Mouse (Mus musculus): Measurements from ENCODE around the gene Igf1r. TPM values are rescaled to one million over a fixed set of nuclear protein-coding genes. Genes with fewer than 3 reads are reported as not detected.

Igf1r gene
- total RNA-seq, 2 experiments from 2014 or later: 29.4 to 31.0 TPM

DNA sequence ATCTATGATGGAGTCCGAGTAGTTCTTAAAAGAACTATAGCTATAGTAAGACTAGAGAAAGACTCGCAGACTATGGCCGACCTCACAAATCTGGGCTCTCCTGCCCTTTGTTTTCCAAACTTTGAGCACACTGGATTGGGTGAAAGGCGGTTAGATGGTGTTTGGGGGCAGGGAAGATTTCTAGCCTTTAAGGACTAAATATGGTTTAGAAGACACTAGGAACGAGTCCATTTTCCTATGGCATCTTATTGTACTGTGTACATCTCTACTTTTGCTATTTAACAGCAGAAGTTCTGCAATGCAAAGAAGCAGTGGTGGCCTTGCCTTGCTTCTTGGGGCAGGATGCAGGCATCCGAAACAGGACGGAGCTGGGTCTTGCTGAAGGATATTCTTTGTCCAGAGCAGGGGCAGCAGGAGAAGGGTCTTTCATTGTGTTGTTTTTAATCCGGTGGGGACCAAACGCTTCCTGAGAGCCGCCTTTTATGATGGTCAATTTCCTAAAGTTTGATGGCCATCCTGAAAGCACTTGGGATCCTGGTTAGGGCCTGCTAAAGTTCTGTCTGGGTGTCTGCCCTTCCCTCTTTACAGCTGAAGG is 2.1 kb downstream of the Igf1r start:
- DNase-seq: no peak
- intact Hi-C loops (cut with DNase I): loop anchor here (5.0 to 10.0 kb wide), 3 partner anchors 118 to 348 kb away; no protein-coding TSS in a partner anchor

DNA sequence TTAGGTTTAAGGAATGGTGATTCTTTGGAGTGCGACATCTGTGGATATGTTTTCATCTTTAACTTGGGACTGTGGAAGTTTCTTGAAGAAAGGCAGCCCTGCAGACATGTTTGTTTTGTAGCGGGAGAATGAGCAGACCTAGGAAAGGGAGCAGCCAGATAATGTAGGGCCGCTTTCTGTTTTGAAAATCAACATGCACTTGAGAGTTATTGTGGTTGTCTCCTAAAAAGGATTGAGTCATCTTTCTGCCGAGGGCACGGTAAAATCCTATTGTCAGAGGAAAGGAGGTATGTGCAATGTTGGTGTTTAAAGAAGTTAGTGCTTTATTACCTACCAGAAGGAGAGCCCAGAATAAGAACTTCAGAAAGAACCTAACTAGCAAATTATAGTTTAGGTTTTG is 2.6 kb downstream of the Igf1r start:
- no peak for DNase-seq
- intact Hi-C loops (cut with DNase I): loop anchor here (10.0 kb wide), 1 partner anchor 280 kb away; no protein-coding TSS in a partner anchor

DNA sequence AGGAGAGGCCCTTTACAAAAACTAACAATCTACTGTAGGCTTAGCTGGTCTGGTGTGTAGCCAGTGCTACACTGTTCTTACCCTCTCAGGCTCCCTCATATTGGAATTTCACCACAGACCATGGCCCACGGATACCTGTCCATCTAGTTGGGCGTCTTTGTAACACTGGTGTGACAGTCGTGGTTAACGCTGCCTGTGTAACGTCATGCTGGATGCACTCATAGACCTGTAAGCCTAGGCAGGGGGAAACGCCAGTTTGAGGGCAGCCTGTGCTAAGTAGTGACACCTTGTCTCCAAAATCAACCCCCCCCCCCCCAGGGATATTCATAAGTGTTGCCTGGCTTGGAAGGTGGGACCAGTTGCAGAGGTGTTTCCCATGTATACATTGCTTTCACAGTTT is 4.7 kb downstream of the Igf1r start:
- DNase-seq: no peak
- intact Hi-C loops (cut with DNase I): loop anchor here (10.0 kb wide), 1 partner anchor 283 kb away; no protein-coding TSS in a partner anchor

DNA sequence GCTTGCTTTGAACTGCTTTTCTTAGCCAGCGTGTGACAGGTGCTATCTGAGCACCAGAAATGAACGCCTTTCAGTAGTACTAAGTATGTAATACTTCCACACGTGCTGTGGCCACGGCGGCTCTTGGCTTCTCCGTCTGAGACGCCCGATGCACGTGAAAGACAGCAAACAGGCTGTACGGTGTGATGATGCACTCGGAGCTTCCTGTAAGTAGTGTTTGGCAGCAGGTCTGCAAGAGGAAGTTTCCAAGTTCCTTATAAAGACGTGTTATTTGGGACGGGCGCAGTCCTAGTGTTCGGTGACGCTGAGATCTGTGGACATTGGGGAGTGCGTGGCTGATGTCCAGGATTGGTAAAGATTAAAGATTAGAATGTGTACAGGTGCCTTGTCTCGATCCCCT is 5.4 kb downstream of the Igf1r start:
- DNase-seq: peak in 1 of 2 experiments; percentile 44
- intact Hi-C loops (cut with DNase I): loop anchor here (10.0 kb wide), 1 partner anchor 283 kb away; no protein-coding TSS in a partner anchor

DNA sequence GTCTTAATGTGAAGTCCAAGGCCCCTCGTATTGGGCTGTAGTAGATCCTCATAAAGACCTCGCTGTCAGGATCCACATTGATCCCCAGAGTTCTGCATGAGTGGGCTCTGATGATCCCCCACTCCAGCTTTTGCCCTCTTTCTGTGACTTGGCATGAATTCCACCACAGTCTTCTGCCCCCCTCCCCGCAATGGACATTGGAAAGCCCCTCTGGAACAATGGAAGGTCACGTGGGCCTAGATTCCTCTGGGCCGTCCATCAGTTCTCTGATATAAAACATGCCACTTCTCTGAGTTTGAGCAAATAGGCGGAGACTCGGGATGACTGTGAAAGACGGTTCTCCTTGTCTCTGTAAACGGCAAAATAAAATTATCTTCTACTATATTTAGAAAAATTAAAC is 8.1 kb downstream of the Igf1r start:
- DNase-seq: no peak
- intact Hi-C loops (cut with DNase I): loop anchor here (1.0 to 5.0 kb wide), 2 partner anchors 172 to 397 kb away; no protein-coding TSS in a partner anchor

DNA sequence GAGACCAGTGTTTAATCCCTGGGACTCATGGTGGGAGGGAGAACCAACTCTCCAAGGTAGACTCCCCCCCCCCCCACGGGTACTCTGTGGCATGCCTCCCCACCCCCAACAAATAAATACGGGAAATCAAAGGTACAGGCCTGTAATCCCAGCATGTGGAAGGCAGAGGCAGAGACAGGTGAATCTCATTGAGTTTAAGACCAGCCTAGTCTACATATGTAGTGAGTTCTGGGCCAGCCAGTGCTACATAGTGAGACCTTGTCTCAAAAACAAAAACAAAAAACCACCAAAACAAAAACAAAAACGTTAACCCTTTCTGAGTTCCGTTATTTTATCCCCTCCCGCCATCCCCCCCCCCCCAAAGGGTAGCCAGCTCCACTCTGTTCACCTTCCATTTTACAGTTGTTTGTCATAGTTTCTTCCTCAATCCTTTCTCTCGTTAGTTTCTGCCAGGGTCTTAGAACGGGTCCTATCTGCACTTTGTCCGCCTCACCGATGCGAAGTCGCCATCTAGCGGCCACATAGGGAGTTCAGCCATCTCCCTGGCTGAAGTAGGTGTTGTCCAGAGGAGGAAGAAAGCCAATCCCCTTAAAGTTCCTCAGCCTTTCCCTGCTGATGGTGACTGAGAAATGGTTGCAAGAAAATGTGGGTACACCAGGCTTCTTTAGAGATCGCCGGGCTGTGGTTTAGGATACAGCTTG is 9.1 kb downstream of the Igf1r start:
- intact Hi-C loops (cut with DNase I): loop anchor here (1.0 to 5.0 kb wide), 3 partner anchors 158 to 396 kb away; no protein-coding TSS in a partner anchor
- DNase-seq: peak; percentile 90 to 91

DNA sequence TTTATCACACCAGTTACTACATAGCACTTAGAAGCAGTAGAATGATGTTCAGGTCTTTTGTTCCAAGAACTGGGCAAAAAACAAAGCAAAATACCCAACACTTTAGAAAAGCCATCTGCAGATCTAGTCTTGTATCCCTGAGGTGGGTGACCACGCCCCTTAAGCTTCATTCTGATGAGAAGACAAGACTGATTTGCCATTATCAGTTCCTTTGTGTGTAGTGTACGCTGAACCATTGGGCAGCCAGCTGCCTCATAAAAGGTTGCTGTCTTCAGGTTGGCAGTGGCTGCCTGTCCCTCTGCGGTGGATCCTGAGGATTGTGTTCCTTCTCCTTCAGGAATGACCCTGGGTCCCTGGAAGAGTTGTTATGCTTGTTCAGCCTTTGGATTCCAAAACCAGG is 11.1 kb downstream of the Igf1r start:
- no peak for DNase-seq
- intact Hi-C loops (cut with DNase I): loop anchor here (5.0 kb wide), 1 partner anchor 394 kb away; no protein-coding TSS in a partner anchor

DNA sequence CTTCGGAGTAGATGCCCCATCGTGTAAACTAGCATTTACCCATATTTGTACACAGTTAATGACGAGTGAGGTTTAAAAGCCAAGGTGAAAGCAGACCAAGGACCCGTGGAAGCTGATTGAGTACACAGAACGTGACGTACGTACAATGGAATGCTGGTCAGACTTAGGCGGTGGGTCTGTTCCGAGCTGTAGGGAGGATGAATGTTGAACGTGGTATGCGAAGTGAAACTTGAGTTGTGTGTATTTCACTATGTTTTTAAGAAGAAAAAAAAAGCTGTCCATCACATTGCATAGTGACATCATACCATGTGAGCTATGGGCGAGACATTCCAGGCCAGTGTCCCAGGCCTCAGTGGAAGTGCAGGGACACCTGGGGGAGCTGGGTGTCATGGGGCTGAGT is 15.8 kb downstream of the Igf1r start:
- DNase-seq: no peak
- intact Hi-C loops (cut with DNase I): no loop called here

DNA sequence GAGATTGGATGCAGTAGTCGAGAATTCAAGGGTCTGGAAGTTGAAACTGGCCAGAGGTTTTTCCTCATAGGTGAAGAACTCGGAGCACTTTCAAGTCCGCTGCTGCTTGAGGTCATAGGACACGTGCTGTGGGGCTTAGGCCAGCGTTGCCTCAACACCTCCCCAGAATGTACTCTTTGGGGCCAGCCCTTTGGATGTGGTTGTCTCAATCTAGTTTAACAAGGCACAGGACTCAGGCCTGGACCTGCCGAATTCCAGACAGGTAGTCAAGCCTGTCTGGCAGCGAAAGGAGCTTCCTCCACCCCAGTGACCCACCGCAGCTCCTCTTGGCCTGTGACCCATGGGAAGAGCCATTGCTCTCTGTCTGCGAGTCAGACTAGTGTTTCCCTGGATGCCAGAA is 16.4 kb downstream of the Igf1r start:
- intact Hi-C loops (cut with DNase I): no loop called here
- no peak for DNase-seq

DNA sequence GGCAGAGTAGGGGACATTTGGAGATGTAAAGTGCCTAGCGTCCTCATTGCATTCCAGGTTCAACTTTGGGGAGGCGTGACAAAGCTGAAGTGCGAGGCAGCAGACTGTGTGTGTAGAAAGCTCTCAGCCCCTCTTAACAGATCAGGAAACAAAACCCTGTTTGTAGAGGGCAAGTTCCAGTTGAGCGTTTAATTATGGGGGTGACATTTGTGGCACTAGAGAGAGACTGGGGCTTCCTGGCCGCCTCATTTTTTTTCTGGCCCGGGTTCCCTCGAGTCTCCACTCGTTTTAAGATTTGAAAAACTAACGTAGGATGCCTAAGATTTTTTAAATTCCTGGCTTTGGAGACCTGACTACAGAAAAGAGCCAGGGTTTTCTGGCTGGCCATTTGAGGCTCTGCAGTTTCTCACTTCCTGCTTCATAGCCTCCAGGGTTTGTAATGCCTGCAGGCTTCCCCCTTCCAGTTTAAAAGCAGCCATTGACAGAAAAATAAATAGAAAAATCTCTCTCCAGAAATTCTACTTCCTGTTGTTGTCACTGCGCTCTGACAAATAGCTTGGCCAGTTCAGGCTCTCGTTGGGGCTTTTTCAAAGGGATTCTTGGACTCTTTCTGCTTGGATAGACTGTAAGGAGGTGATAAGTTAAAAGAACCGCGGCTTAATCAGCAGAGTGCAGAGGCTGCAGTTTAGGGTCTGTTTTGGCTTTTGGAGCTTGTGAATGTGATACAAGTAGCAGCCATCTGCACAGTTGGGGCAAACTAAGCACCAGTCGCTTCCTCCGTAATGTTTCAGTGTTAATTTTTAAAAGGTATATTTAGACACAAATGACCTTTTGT is 20.8 kb downstream of the Igf1r start:
- intact Hi-C loops (cut with DNase I): no loop called here
- DNase-seq: peak; percentile 55 to 64

DNA sequence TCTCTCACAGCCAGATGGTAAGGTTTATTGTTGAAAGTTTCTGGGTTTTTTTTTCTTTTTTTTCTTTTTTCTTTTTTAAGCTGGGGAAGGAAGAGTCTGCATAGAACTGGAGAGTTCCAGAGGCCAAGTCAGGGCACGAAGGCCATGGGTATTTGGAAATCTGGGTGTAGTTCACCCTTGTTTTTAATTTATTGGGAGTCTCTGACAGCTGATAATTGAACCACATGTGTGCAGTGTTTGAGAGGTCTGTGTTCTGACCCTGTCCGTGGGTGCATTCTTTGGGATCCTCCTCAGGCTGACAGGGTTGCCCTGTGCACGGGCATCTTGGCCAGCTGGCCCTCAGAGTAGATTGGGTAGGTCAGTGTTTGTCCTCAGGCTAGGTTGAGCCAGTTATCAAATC is 29.3 kb downstream of the Igf1r start:
- intact Hi-C loops (cut with DNase I): loop anchor here (2.0 kb wide), 1 partner anchor 25 kb away; no protein-coding TSS in a partner anchor
- DNase-seq: no peak

DNA sequence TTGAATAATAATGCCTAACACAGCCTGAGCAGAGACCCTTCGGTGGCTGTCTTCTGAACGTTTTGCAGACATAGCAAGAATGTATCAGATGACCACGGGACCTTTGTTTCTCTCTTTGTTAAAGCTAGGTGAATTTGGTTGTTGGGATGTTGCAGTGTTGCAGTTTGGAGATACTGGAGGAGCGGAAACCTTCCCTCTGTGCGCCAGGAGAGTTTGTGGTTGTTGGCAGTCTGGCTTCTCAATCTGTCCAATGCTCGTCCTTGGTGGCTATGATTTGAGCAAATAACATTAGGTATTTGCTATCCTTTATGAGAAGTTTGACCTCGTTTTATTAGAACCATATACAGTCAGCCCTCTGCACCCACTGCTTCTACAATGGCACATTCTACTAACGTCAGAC is 30.2 kb downstream of the Igf1r start:
- intact Hi-C loops (cut with DNase I): no loop called here
- DNase-seq: no peak

DNA sequence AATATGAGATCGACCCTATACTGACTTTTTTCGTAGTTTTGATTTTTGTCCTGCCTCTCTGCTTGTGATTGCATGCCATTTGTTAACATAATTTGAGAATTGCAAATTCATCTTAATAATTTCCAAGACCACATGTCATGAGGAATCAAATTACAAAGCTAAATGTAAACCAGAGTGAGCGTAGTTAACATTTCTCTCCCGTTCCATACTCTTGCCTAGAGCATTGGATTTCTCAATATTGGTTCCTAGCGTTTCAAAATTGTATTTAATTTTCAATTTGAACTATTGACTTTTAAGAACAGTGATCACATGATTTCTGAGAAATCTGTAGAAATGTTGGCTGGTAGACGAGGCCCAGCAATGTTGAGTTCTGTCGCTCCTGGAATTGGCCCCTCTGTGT is 30.8 kb downstream of the Igf1r start:
- DNase-seq: no peak
- intact Hi-C loops (cut with DNase I): no loop called here

DNA sequence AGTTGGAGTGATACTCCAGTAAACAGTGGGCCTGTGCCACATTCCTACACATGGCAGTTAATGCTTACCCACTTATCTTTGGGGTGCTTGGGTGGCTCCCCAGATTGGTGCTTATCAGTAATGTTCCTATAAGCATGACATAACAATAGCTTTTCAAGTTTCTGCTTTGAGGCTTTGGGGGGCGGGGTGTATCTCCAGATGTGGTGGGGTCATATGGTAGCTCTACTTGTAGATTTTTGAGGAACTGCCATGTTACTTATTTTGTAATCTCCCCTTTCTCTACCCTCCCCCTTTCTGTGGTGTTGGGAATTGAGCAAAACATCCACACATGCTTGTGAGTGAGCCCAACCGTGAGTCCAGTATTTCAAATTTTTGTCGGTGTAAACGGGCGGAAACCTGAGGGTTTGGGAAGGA is 32.4 kb downstream of the Igf1r start:
- no peak for DNase-seq
- intact Hi-C loops (cut with DNase I): no loop called here

DNA sequence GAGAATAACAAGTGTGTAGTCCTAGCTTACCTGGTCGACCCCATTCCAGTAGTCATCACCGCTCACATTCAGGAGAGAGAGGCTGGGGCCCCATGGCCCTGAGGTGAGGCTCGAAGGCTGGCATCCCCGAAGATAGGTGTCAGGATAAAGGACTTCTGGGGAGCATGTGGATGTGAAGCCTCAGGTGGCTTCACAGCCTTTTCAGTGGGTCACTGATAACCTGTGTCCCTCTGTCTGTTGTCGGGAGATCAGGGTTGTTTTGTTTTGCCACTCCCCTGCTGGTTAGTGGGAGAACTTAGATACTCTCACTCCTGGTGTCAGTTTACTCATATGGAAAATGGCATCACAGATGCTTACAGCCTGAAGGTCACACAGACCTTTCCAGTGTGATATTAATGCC is 32.9 kb downstream of the Igf1r start:
- intact Hi-C loops (cut with DNase I): no loop called here
- no peak for DNase-seq

DNA sequence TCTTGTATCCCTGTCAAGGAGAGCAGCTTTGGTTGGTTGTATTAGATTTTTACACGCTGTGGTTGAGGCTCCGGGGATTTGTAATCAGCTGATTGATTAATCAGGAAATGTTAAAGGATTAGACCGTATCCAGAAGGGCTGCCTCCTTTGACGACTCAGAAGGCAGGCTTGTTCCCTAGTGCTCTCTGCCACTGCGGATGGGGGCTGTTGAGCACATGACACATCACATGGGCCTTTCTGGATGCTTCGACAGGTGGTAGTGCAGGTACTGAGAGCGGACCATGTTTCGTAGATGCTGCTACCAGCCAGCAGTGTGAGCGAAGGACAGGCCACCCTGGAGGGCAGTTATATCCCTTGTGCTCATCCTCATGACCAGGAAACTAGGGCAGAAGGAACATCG is 33.6 kb downstream of the Igf1r start:
- intact Hi-C loops (cut with DNase I): no loop called here
- no peak for DNase-seq

DNA sequence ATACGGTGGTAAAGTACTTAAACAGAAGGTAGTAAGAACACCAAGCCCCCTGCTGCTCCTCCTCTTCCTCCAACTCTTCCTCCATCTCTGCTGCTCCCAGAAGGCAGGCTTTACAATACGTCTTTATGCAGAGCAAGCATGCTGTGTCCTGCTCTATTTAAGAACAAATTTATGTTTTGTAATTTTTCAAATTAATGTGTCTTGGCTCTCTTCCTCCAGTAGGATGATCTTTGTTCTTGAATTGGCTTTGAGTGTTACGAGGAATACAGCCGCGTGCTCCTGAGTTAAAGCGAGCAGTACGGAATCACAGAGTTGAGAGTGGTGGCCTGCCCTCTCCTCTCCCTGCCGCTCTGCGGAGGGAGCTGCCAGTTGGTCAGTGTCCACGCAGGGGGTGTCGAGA is 34.2 kb downstream of the Igf1r start:
- DNase-seq: no peak

DNA sequence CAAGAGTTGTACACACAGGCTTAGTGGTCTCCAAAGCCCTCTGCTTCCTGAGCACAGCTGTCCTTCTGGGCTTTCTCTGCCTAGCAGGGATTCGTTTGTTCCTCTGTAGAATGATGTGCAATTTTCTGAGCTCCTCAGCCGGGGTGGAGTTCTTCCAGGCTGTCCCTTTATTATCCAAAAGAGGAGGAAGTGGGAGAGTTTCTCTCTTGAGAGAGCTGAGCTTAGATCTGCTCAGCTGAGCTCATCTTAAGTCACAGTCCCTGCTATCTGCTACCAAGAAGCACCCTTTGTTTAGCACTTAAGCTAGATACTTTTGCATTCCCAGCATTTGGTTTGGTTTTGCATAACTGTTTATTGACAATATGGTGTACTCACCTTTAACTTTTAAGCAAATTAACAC is 36.7 kb downstream of the Igf1r start:
- intact Hi-C loops (cut with DNase I): no loop called here
- DNase-seq: no peak

More for the DNA sequence above, 34.2 kb downstream of the Igf1r start:
- intact Hi-C loops (cut with DNase I): no loop called here

DNA sequence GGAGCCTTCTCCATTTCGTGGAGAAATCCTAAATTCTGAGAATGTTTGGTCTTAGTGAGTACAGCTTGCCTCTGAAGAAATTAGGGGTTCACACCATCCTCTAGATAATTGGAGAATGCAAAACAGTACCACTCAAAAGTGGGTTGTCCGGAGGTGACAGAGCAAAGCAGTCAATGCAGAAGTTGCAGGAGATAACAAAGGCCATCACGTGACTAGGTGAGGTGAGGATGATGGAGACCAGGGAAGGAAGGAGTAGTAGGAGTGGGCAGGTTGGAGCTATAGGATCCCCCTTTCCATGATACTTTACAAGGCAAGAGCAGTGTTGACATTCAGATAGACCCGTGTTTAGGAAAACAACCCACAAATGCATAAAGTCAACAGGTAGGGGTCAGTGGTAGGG is 41.0 kb downstream of the Igf1r start:
- intact Hi-C loops (cut with DNase I): no loop called here
- no peak for DNase-seq

DNA sequence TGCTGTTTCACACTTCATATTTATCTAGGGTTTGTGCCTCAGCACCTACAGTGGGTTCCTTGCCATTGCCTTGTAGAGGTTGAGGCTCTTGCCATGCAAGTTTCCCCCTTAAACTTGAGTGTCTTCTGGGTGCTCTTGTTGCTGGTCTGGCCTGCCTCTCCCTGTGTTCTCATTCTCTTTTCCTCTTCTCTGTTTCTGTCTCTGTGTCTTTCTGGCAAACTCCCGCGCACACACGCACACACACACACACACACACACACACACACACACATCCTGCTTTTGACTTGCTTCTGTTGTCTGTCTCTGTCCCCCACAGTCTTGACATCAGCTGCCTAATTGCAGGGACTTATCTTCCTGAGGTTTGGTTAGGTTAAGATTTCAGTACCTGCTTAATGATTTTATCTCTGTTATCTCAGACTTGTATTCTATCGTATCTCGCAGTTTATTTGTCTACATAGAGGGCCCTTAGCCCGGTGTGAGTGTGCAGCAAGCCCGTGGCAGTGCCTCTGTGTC is 41.8 kb downstream of the Igf1r start:
- intact Hi-C loops (cut with DNase I): no loop called here
- no peak for DNase-seq

DNA sequence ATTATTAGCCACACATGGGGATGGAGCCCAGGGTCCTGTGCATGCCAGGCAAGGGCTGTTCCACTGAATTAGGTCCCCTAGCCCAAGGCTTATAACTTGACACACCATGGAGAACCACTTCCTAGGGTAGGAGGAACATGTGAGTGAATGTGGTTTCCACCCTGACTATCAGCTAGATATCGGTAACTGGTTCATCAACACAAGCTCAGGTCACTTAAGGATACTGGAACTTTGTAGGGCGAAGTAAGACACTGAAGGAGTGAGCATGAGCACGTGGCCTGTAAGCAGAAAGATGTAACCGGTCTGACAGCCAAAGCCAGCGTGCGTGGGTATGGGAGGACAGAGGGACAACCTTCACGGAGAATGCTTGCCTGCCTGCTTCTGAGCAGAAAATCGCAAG is 42.6 kb downstream of the Igf1r start:
- intact Hi-C loops (cut with DNase I): no loop called here
- no peak for DNase-seq
